Mouse (Mus musculus) ES-E14 (cell line): ENCODE results near the gene Lrrc56. TPM values are rescaled to one million over a fixed set of nuclear protein-coding genes. Genes with fewer than 3 reads are reported as not detected.

Experiments
- DNase-seq: peaks from one replicate; pipeline ENCODE4 v3.0.0-alpha.2; 2013; ENCODE audit warnings: low read depth, low spot score
- H3K27ac ChIP-seq: 2 replicates; pipeline ENCODE4 v1.5.1; 2012; ENCODE audit warnings: low read depth, mild to moderate bottlenecking, low read length, moderate library complexity, mixed read lengths; ENCODE audit not compliant: poor library complexity, insufficient read depth, severe bottlenecking
- H3K36me3 ChIP-seq: 2 replicates; pipeline ENCODE4 v1.6.1; 2012; ENCODE audit warnings: mild to moderate bottlenecking, low read length, moderate library complexity, mixed read lengths; ENCODE audit not compliant: control insufficient read depth, poor library complexity, insufficient read depth, severe bottlenecking
- H3K4me1 ChIP-seq, 2 experiments: fragments of 150-350 bp in 1 of 2; sonication (generic) in 1 of 2; 2 replicates each; pipeline ENCODE4 v1.6.1; 2012; ENCODE audit warnings: low read length in 2 of 2, mild to moderate bottlenecking in 1 of 2, mixed read lengths in 1 of 2; ENCODE audit not compliant: control insufficient read depth in 2 of 2, insufficient read depth in 2 of 2, poor library complexity in 1 of 2
- H3K4me3 ChIP-seq, 2 experiments: fragments of 150-350 bp in 1 of 2; sonication (generic) in 1 of 2; 2 replicates each; pipeline ENCODE4 v1.5.1; 2012; ENCODE audit warnings: low read length in 2 of 2, low read depth in 1 of 2, mild to moderate bottlenecking in 1 of 2, mixed read lengths in 1 of 2; ENCODE audit not compliant: insufficient read depth in 1 of 2, poor library complexity in 1 of 2, severe bottlenecking in 1 of 2
- H3K9ac ChIP-seq: 2 replicates; pipeline ENCODE4 v1.6.1; 2012; ENCODE audit warnings: low read depth, mild to moderate bottlenecking, low read length, mixed read lengths; ENCODE audit not compliant: poor library complexity, insufficient read depth, severe bottlenecking
- H3K9me3 ChIP-seq: fragments of 150-350 bp; sonication (generic); 2 replicates; pipeline ENCODE4 v1.6.1; 2012; ENCODE audit warnings: low read depth, mild to moderate bottlenecking, low read length; ENCODE audit not compliant: control insufficient read depth, insufficient read depth
- CHD2 ChIP-seq: IDR thresholded peaks from 2 replicates; pipeline ENCODE4 v1.6.1; 2014; ENCODE audit warnings: mild to moderate bottlenecking, low read depth, low read length, inconsistent platforms
- HCFC1 ChIP-seq: IDR thresholded peaks from 2 replicates; pipeline ENCODE4 v1.6.1; 2012; ENCODE audit warnings: low read length, inconsistent platforms, borderline replicate concordance; ENCODE audit not compliant: insufficient read depth
- MAFK ChIP-seq: IDR thresholded peaks from 2 replicates; pipeline ENCODE4 v1.6.1; 2014; ENCODE audit warnings: mild to moderate bottlenecking, low read depth, low read length, inconsistent platforms; ENCODE audit not compliant: insufficient read depth
- ZC3H11A ChIP-seq: IDR thresholded peaks from 2 replicates; pipeline ENCODE4 v1.6.1; 2012; ENCODE audit warnings: low read depth, mild to moderate bottlenecking, inconsistent platforms, low read length, borderline replicate concordance
- ZNF384 ChIP-seq: IDR thresholded peaks from 2 replicates; pipeline ENCODE4 v1.6.1; 2012; ENCODE audit warnings: low read depth, low read length, inconsistent platforms
- in situ Hi-C, 2 experiments: fragments of 600-800 bp; cut with MboI; formaldehyde crosslinking; loops; one replicate each; pipeline ENCODE4 v1.15.1; 2025; ENCODE audit warnings: low sequenced_read_pairs in 2 of 2, inconsistent platforms in 1 of 2; ENCODE audit not compliant: unreplicated experiment in 2 of 2
- total RNA-seq: library from RNA; depleted of rRNA; stranded (reverse); fragments of 300-350 nt; gene quantifications from 2 replicates; pipeline ENCODE4 v1.2.3, GENCODE M21; 2012

The Lrrc56 gene
- total RNA-seq, 1 experiment, result 3.3 TPM

DNA sequence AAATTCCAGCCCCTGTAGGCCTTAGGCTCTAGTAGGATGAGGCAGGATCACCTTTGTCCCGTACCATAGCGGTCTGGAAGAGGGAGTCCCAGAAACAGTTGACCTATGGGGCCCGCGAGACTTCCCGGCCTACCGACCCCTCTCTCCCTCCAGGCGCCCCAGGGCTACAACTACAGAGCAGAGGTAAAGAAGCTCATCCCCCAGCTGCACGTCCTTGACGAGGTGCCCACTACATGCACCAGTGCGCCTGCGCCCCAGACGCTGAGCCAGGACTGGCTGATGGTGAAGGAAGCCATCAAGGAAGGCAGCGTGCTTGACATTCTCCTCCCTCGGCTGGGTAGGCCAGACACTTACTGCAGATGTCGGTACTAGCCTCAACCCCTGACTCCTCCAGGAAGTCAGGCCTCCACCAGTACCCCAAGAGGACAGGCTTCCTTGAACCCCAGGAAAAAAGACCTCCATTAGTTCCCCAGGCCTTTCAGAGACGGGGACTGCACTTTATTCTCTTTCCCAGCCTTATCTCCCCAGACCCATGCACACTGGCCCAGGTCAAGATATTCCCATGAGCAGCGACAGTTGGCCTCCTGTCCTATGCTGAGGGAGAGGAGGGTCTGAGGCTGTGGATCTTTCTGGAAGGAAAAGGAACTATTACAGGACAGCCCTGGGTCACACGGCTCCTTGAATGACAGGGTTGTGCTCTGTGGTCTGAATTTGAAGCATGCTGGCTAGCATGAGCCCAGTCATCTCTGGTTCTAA is 12.4 kb downstream of the Lrrc56 start:
- no peak overlapping the region for H3K9ac ChIP-seq
- DNase-seq, result no peak
- H3K4me3 ChIP-seq, result no peak overlapping the region
- no peak for TF ChIP-seq ZC3H11A
- no peak for TF ChIP-seq CHD2
- TF ChIP-seq ZNF384, result no peak
- TF ChIP-seq HCFC1, result no peak
- TF ChIP-seq MAFK, result no peak
- no peak overlapping the region for H3K27ac ChIP-seq
- no peaks in the 10 kb centered on the region for H3K36me3 ChIP-seq
- in situ Hi-C loops, result no loop called here
- no peaks in the 10 kb centered on the region for H3K4me1 ChIP-seq
- no peaks in the 10 kb centered on the region for H3K9me3 ChIP-seq

DNA sequence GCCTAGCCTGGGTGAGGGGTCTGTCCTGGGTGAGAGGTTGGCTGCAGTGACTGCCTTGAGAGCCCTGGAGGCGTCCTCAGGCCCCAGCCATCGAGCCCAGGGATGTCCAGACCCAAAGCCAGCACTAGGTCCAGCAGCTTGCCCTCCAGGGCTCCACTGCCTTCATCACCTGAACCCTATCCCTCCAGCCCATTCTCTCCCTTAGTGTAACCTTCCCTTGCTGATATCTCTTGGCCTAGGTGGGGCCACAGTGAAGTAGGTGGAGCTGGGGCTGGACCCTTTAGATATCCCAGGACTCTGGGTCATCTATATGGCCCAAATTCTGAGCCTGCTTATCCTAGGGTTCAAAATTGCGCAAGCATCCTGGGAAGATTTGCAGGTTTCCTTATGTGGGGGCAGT is 15.6 kb downstream of the Lrrc56 start:
- H3K4me3 ChIP-seq, result no peak overlapping the region
- H3K4me1 ChIP-seq, result peaks cover 3 to 14% of the 10 kb centered on the region in 2 experiments; a peak in 3 of 4 replicates
- TF ChIP-seq CHD2, result no peak
- no peak for TF ChIP-seq HCFC1
- TF ChIP-seq ZC3H11A, result no peak
- no peak for TF ChIP-seq ZNF384
- TF ChIP-seq MAFK, result no peak
- no peak for DNase-seq
- H3K36me3 ChIP-seq, result no peaks in the 10 kb centered on the region
- H3K9me3 ChIP-seq, result no peaks in the 10 kb centered on the region
- in situ Hi-C loops, result no loop called here
- H3K27ac ChIP-seq, result no peak overlapping the region
- no peak overlapping the region for H3K9ac ChIP-seq

DNA sequence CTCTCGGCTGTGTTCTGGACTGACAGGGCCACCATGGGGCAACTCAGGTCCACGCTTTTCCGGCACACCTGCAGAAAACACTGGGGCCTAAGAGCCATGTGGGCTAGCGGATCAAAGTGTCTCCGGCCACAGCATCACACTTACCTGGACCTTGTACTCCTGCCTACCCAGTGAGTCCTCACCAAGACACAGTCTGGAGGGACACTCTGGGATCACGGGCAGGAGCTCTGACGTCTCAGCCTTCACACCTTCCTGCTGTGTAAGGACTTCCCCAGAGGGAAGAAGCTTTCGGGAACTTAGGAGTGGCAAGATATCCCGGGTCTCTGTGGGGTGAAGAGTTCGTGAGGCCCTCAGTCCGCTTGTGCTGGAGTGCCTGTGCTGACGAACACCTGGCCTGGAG is 16.2 kb downstream of the Lrrc56 start:
- H3K27ac ChIP-seq, result no peak overlapping the region
- H3K4me1 ChIP-seq, result peaks cover 3 to 18% of the 10 kb centered on the region in 2 experiments; a peak in 3 of 4 replicates
- in situ Hi-C loops, result no loop called here
- TF ChIP-seq HCFC1 (no peak), ZNF384 (no peak), CHD2 (no peak), MAFK (no peak), ZC3H11A (no peak)
- H3K4me3 ChIP-seq, result no peak overlapping the region
- no peak overlapping the region for H3K9ac ChIP-seq
- no peaks in the 10 kb centered on the region for H3K9me3 ChIP-seq
- no peak for DNase-seq
- H3K36me3 ChIP-seq, result no peaks in the 10 kb centered on the region

DNA sequence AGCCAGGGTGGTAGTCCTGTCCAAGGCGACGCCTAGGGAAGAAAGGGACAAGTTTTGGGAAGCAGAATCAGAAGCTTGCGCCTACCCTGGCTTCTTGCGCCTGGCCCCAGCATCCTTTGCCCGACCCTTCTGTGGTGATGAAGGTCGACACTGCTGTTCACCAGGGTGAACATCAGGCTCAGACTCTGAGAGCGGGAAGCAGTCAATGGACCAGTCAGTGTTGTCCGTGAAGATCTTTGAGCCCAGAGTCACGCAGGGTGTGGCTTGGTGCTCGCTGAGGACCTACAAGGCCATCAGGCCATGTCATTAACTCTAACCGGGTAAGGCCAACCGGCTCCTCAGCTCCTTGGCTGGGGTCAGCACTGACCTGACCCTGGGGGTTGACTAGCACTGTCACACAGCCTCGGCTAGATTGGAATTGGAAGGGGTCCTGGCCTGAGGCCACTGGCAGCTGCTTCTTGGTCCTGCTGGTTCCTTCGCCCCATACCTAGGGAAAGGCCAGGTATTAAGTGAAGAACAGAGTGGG is 16.7 kb downstream of the Lrrc56 start:
- H3K9me3 ChIP-seq, result no peaks in the 10 kb centered on the region
- H3K4me1 ChIP-seq, result peaks cover 3 to 18% of the 10 kb centered on the region in 2 experiments; a peak in 3 of 4 replicates
- no peak for DNase-seq
- H3K4me3 ChIP-seq, result no peak overlapping the region
- in situ Hi-C loops, result no loop called here
- no peak overlapping the region for H3K27ac ChIP-seq
- H3K36me3 ChIP-seq, result no peaks in the 10 kb centered on the region
- TF ChIP-seq ZC3H11A (no peak), ZNF384 (no peak), MAFK (no peak), CHD2 (no peak), HCFC1 (no peak)
- no peak overlapping the region for H3K9ac ChIP-seq
